Mouse (Mus musculus) bone marrow macrophage, adult 2 months (primary cell): Measurements from ENCODE around the gene Rdh11. TPM values are rescaled to one million over a fixed set of nuclear protein-coding genes. Genes with fewer than 3 reads are reported as not detected.
"Not testable (repeated sequence)": the region's sequence is repeated elsewhere in the genome, so short reads cannot be mapped to it uniquely, and the experiment has no call there.

Experiments
- H3K27ac ChIP-seq: 2 replicates; pipeline ENCODE4 v1.5.1; 2012; ENCODE audit warnings: low read depth, low read length; ENCODE audit not compliant: insufficient read depth
- H3K4me1 ChIP-seq: 2 replicates; pipeline ENCODE4 v1.6.1; 2012; ENCODE audit warnings: low read length; ENCODE audit not compliant: control insufficient read depth, insufficient read depth
- H3K4me3 ChIP-seq: 2 replicates; pipeline ENCODE4 v1.5.1; 2012; ENCODE audit warnings: mild to moderate bottlenecking, low read length, moderate library complexity; ENCODE audit not compliant: insufficient read depth
- CTCF ChIP-seq: IDR thresholded peaks from 2 replicates; pipeline ENCODE4 v1.5.1; 2012; ENCODE audit warnings: low read depth, mild to moderate bottlenecking, low read length, moderate library complexity
- POLR2A ChIP-seq: IDR thresholded peaks from 2 replicates; pipeline ENCODE4 v1.6.1; 2012; ENCODE audit warnings: mild to moderate bottlenecking, low read depth, low read length, borderline replicate concordance
- polyA plus RNA-seq: library from polyadenylated mRNA; stranded (reverse); fragments of >200 nt; gene quantifications from 2 replicates; pipeline ENCODE4 v1.2.4, GENCODE M21; 2012; ENCODE audit not compliant: missing spikeins, insufficient read depth, insufficient read length

Gene Rdh11
- polyA plus RNA-seq: 22.6 and 22.7 TPM in 2 replicates

GRCm38 (mm10) chr12:79192193-79192592 lies at the start of gene Rdh11:
TSS of gene Rdh11 (minus strand) at chr12:79192293.
- Histone ChIP-seq H3K4me1 (peaks cover 6% of the 10 kb centered on the region), H3K4me3 (peak within 1 kb of the TSS; percentile 71), H3K27ac (peak within 1 kb of the TSS; percentile 21; the same call in 1 of the 2 replicates)
- no peak for TF ChIP-seq CTCF
- TF ChIP-seq POLR2A: no peak

GRCm38 (mm10) chr12:79235485-79236080 lies 43.5 kb upstream of the Rdh11 start:
- TF ChIP-seq CTCF (no peak), POLR2A (no peak)
- H3K4me1 ChIP-seq: no peaks in the 10 kb centered on the region
- no peak overlapping the region for H3K4me3 ChIP-seq
- H3K27ac ChIP-seq: no peak overlapping the region

GRCm38 (mm10) chr12:79217511-79217910 lies 25.4 kb upstream of the Rdh11 start:
- no peak for TF ChIP-seq POLR2A
- TF ChIP-seq CTCF: no peak
- H3K4me1 ChIP-seq: no peaks in the 10 kb centered on the region
- no peak overlapping the region for H3K27ac ChIP-seq
- H3K4me3 ChIP-seq: no peak overlapping the region

GRCm38 (mm10) chr12:79211447-79211846 lies 19.4 kb upstream of the Rdh11 start:
- no peak for TF ChIP-seq CTCF
- TF ChIP-seq POLR2A: no peak
- H3K4me1 ChIP-seq: peaks cover 5% of the 10 kb centered on the region; the same call in 1 of the 2 replicates
- H3K27ac ChIP-seq: no peak overlapping the region
- no peak overlapping the region for H3K4me3 ChIP-seq

GRCm38 (mm10) chr12:79208703-79209464 lies 16.8 kb upstream of the Rdh11 start, which contains the start of gene Rdh12:
TSS of gene Rdh12 (plus strand) at chr12:79208914.
- Histone ChIP-seq H3K27ac (no peak within 1 kb of the TSS), H3K4me1 (peaks cover 5% of the 10 kb centered on the region; the same call in 1 of the 2 replicates), H3K4me3 (peak within 1 kb of the TSS; percentile 28)
- TF ChIP-seq POLR2A: no peak
- TF ChIP-seq CTCF: no peak

GRCm38 (mm10) chr12:79201882-79202281 lies 9.8 kb upstream of the Rdh11 start:
- no peak overlapping the region for H3K4me3 ChIP-seq
- TF ChIP-seq POLR2A: no peak
- no peak for TF ChIP-seq CTCF
- no peaks in the 10 kb centered on the region for H3K4me1 ChIP-seq

GRCm38 (mm10) chr12:79197105-79197504 lies 5.0 kb upstream of the Rdh11 start:
- Histone ChIP-seq H3K4me1 (no peaks in the 10 kb centered on the region), H3K27ac (no peak overlapping the region), H3K4me3 (no peak overlapping the region)
- TF ChIP-seq POLR2A: no peak
- TF ChIP-seq CTCF: no peak

More at GRCm38 (mm10) chr12:79201882-79202281, 9.8 kb upstream of the Rdh11 start:
- no peak overlapping the region for H3K27ac ChIP-seq

GRCm38 (mm10) chr12:79193441-79193840 lies 1.3 kb upstream of the Rdh11 start:
- TF ChIP-seq CTCF: peak; percentile 47; the same call in 1 of the 2 replicates
- TF ChIP-seq POLR2A: no peak
- Histone ChIP-seq H3K4me3 (no peak overlapping the region), H3K27ac (no peak overlapping the region), H3K4me1 (peaks cover 6% of the 10 kb centered on the region)

GRCm38 (mm10) chr12:79191701-79192100 lies 392 bp downstream of the Rdh11 start:
- Histone ChIP-seq H3K4me1 (peaks cover 6% of the 10 kb centered on the region), H3K27ac (no peak overlapping the region)
- TF ChIP-seq POLR2A (no peak), CTCF (no peak)

GRCm38 (mm10) chr12:79190931-79191673 lies 991 bp downstream of the Rdh11 start:
- Histone ChIP-seq H3K4me1 (peaks cover 6% of the 10 kb centered on the region), H3K27ac (peak overlapping the region; percentile 21; the same call in 1 of the 2 replicates), H3K4me3 (peak overlapping the region; percentile 71)
- TF ChIP-seq CTCF (no peak), POLR2A (no peak)

More at GRCm38 (mm10) chr12:79191701-79192100, 392 bp downstream of the Rdh11 start:
- H3K4me3 ChIP-seq: peak overlapping the region; percentile 71

- not testable (repeated sequence) for H3K4me3 ChIP-seq, H3K4me1 ChIP-seq, H3K27ac ChIP-seq
Observed at GRCm38 (mm10) chr12:79185160-79185559, 6.9 kb downstream of the Rdh11 start.
